Mouse (Mus musculus) cerebellum, postnatal 4 days (tissue): ENCODE measurements at regions not wholly inside any gene's neighbourhood (a gene's known extent, or its start where the extent isn't known, plus 50 kb on each side); places are given as distances from the start of the nearest gene placed in this dataset.

ENCODE experiments used
- DNase-seq, 2 experiments: peaks; one replicate each; pipeline ENCODE4 v3.0.0; 2022; ENCODE audit warnings: low spot score in 2 of 2, mixed read lengths in 1 of 2

DNA sequence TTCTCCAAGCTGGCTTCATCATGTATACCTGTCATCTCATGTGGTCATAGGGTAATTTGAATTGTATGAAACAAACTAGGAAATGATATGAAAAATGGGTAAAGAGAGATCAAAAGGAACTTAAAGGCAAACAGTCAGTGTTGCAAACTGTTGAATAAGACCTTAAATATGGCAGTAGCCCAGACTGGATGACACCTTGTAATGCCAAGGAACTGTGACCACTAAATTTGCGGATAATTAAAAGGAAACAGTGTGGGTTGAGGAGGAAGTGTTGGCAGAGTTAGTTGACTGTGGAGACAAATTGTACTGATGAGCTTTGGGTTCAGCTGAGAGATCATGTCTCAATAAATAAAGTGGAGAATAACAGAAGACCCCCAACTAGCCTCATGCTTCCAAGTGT lies 147.3 kb upstream of the Rasa1 start:
- DNase-seq: no peak

GRCm38 (mm10) chr13:85430821-85431220 lies 141.9 kb upstream of the Rasa1 start:
- no peak for DNase-seq

- DNase-seq: no peak
Measured at GRCm38 (mm10) chr13:85430040-85430439, 141.1 kb upstream of the Rasa1 start.

DNA sequence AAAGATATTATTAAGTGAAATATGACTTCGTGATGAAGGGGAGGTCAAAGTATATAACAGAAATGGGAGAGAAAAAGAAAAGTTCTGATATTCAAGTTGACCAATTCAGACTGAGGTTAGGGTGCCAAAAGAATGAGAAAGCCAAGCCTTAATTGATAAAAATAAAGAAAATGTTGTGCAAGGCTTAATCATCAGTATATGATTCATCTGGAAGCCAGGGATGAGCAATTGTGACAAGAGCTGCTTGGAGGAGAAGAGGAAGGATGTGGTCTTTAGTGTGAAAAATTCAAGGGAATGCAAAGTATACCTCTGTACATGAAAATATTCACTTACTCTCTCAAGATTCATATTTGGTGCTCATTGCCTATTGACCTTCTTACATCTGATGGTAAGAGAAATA lies 129.7 kb upstream of the Rasa1 start:
- DNase-seq: no peak

DNA sequence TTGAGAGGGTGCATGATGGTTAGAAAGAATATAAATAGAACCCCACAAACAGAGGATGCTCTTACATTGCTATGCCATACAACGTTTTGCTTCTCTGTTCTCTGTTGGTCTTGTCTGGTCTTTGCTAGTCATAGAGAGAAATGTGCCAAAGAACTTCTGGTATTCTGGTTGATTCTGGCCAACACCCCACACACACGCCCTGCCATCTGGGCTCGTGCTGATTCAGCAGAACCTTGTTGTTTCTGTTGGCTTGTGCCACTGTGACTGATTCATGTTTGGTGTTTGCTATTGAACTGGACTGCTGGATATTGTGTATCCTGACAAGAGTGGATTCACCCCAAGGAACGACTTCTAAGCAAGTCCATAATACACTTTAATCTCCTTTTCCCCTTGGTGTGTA lies 126.0 kb upstream of the Rasa1 start:
- DNase-seq: no peak

GRCm38 (mm10) chr13:85411327-85411726 lies 122.4 kb upstream of the Rasa1 start:
- DNase-seq: no peak

GRCm38 (mm10) chr13:85398834-85399233 lies 109.9 kb upstream of the Rasa1 start:
- DNase-seq: no peak

DNA sequence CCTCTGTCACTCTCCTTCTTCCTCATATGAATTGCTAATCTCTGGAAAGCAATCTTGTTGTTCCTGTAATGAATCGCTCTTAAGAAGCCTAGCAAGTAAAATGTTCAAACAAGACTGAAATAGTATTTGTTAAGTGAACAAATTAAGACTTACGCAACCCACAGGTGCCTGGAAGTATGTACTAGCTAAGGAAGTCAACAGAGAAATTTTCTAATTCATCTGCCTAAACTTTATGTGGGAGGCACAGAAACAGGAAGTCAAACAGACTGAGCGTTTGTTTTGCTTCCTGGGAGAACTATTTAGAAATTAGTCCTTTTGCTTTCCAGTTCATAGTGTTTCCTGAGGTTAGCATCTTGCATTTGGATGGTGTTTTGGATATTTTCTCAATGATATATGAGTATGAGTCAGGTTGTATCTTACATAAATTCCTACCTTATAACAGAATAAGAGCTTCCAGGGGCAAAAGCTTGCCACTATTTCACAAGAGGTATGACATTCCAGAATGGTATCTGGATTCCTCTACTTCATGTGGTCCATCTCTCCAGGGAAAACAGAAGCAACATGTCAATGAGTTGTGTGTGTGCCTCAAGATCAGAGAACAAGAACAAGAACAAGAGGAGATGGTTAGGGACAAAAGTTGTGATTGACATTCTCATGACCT lies 87.5 kb upstream of the Rasa1 start:
- no peak for DNase-seq

- no peak for DNase-seq
Measured at GRCm38 (mm10) chr13:85359621-85360020, 70.7 kb upstream of the Rasa1 start.

- DNase-seq: no peak
Measured at GRCm38 (mm10) chr13:85359143-85359542, 70.2 kb upstream of the Rasa1 start.

DNA sequence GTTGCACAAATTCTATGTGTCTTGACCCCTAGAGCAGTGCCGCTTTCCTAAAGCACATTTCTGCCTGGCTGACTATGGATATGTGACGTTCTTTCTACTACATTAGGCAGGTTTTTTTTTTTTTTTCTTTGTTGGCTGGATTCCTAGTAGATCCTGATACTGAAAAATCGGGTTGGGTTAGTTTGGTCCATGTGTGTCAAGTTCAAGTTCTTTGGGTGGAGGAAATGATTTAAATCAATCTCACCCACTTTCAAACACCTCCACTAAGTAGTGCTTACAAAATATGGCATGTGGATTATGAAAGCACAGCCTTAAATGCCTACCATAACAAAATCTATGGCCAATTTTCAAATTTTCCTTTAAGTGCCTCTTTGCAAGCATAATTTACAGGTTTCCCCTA lies 63.1 kb upstream of the Rasa1 start:
- DNase-seq: no peak
